In genomic region chr14:48119648-48120270, GRCm38 (mm10) we compare ENCODE assay signal across 8 mouse cellular contexts. TPM values are rescaled to one million over a fixed set of nuclear protein-coding genes. Genes with fewer than 3 reads are reported as not detected.
DNase-seq lines count a peak whose midpoint lies in the region; ATAC-seq lines count a peak whose summit lies in the region.

No protein-coding gene starts in this region.

- ATAC-seq in heart, embryonic 12.5 days (ENCODE audit: insufficient number of reproducible peaks, low FRiP score), result no peak
- no peak for ATAC-seq in embryonic facial prominence, embryonic 11.5 days (replicated peaks; ENCODE audit: insufficient number of reproducible peaks, low FRiP score, low TSS enrichment, low read depth)
- ATAC-seq in hindbrain, embryonic 16.5 days, result no peak
- no peak for ATAC-seq in midbrain, embryonic 13.5 days

- WGBS in heart, embryonic 12.5 days, result 18% methylated on average over 17 of the region's 17 CpGs
- 11% methylated on average over 17 of the region's 17 CpGs for WGBS in embryonic facial prominence, embryonic 11.5 days
- WGBS in hindbrain, embryonic 16.5 days, result 3% methylated on average over 17 of the region's 17 CpGs
- 11% methylated on average over 17 of the region's 17 CpGs for WGBS in midbrain, embryonic 13.5 days

- H3K27me3 ChIP-seq in heart, embryonic 12.5 days (replicated peaks), result peaks cover 31% of the 10 kb centered on the region
- no peaks in the 10 kb centered on the region for H3K27me3 ChIP-seq in embryonic facial prominence, embryonic 11.5 days (ENCODE audit: control insufficient read depth, insufficient read depth, low read length)
- H3K27me3 ChIP-seq in hindbrain, embryonic 16.5 days (replicated peaks; ENCODE audit: control insufficient read depth, insufficient read depth, low read length), result no peaks in the 10 kb centered on the region
- no peaks in the 10 kb centered on the region for H3K27me3 ChIP-seq in midbrain, embryonic 13.5 days

- no peaks in the 10 kb centered on the region for H3K9me3 ChIP-seq in heart, embryonic 12.5 days (replicated peaks)
- no peaks in the 10 kb centered on the region for H3K9me3 ChIP-seq in embryonic facial prominence, embryonic 11.5 days (replicated peaks; ENCODE audit: control insufficient read depth, low read length)
- H3K9me3 ChIP-seq in hindbrain, embryonic 16.5 days (ENCODE audit: control insufficient read depth, low read length), result no peaks in the 10 kb centered on the region
- no peaks in the 10 kb centered on the region for H3K9me3 ChIP-seq in midbrain, embryonic 13.5 days

- H3K36me3 ChIP-seq in heart, embryonic 12.5 days, result no peaks in the 10 kb centered on the region
- no peaks in the 10 kb centered on the region for H3K36me3 ChIP-seq in embryonic facial prominence, embryonic 11.5 days (replicated peaks; ENCODE audit: control insufficient read depth, insufficient read depth, low read depth, low read length)
- no peaks in the 10 kb centered on the region for H3K36me3 ChIP-seq in hindbrain, embryonic 16.5 days (ENCODE audit: control insufficient read depth, insufficient read depth, low read length)
- H3K36me3 ChIP-seq in midbrain, embryonic 13.5 days, result no peaks in the 10 kb centered on the region

- H3K4me3 ChIP-seq in heart, embryonic 12.5 days, result peak overlapping the region; percentile 23; the same call in 1 of the 2 replicates
- peak overlapping the region; percentile 22 for H3K4me3 ChIP-seq in embryonic facial prominence, embryonic 11.5 days (ENCODE audit: low read depth, low read length)
- H3K4me3 ChIP-seq in hindbrain, embryonic 16.5 days (ENCODE audit: low read length), result peak overlapping the region; percentile 30
- H3K4me3 ChIP-seq in midbrain, embryonic 13.5 days (replicated peaks), result peak overlapping the region; percentile 84

- peak overlapping the region; percentile 67 for H3K4me2 ChIP-seq in heart, embryonic 12.5 days
- peak overlapping the region; percentile 39 for H3K4me2 ChIP-seq in embryonic facial prominence, embryonic 11.5 days (ENCODE audit: low read depth, low read length)
- peak overlapping the region; percentile 95 for H3K4me2 ChIP-seq in hindbrain, embryonic 16.5 days (ENCODE audit: low read length)
- H3K4me2 ChIP-seq in midbrain, embryonic 13.5 days (replicated peaks), result peak overlapping the region; percentile 73

- peaks cover 4% of the 10 kb centered on the region; the same call in 1 of the 2 replicates for H3K4me1 ChIP-seq in heart, embryonic 12.5 days (replicated peaks)
- peaks cover 2% of the 10 kb centered on the region; the same call in 1 of the 2 replicates for H3K4me1 ChIP-seq in embryonic facial prominence, embryonic 11.5 days (ENCODE audit: control insufficient read depth, insufficient read depth, low read length)
- peaks cover 21% of the 10 kb centered on the region for H3K4me1 ChIP-seq in hindbrain, embryonic 16.5 days (ENCODE audit: control insufficient read depth, insufficient read depth, low read depth, low read length)
- H3K4me1 ChIP-seq in midbrain, embryonic 13.5 days (replicated peaks), result peaks cover 56% of the 10 kb centered on the region

- DNase-seq in heart, adult 9 months (ENCODE audit: low spot score in 2 of 2), result no peak
- no peak for DNase-seq in embryonic facial prominence, embryonic 11.5 days (ENCODE audit: low spot score)
- no peak for DNase-seq in spleen, adult 18-20 months
- no peak for DNase-seq in left cerebral cortex, adult 11 months (ENCODE audit: low spot score)
- no peak for DNase-seq in adipocyte (ENCODE audit: low spot score)

- H3K27ac ChIP-seq in heart, embryonic 12.5 days (ENCODE audit: poor library complexity, severe bottlenecking), result no peak overlapping the region
- H3K27ac ChIP-seq in embryonic facial prominence, embryonic 11.5 days (replicated peaks; ENCODE audit: low read depth, low read length), result no peak overlapping the region
- H3K27ac ChIP-seq in hindbrain, embryonic 16.5 days (ENCODE audit: low read depth, low read length), result no peak overlapping the region
- no peak overlapping the region for H3K27ac ChIP-seq in midbrain, embryonic 13.5 days

- H3K9ac ChIP-seq in heart, embryonic 12.5 days, result peak overlapping the region; percentile 51; the same call in 1 of the 2 replicates
- no peak overlapping the region for H3K9ac ChIP-seq in embryonic facial prominence, embryonic 11.5 days (replicated peaks; ENCODE audit: low read length)
- no peak overlapping the region for H3K9ac ChIP-seq in hindbrain, embryonic 16.5 days (ENCODE audit: low read depth, low read length)
- no peak overlapping the region; the same call in 1 of the 2 replicates for H3K9ac ChIP-seq in midbrain, embryonic 13.5 days (replicated peaks)

RNA-seq across cellular contexts. Expression of gene Peli2, which starts 0.9 kb away (rescaled TPM):
- polyA plus RNA-seq in heart, embryonic 12.5 days (2016; fragmentation: Nextera tagmentation; extraction: Ambion mirVana), result 3.5 and 4.3 TPM in 2 replicates
- polyA plus RNA-seq in embryonic facial prominence, embryonic 11.5 days (2014; fragmentation: Nextera tagmentation; extraction: Ambion mirVana), result 7.0 and 7.7 TPM in 2 replicates
- polyA plus RNA-seq in hindbrain, embryonic 16.5 days (2015; fragmentation: Nextera tagmentation; extraction: Ambion mirVana), result 8.0 and 8.7 TPM in 2 replicates
- 7.1 and 8.3 TPM in 2 replicates for polyA plus RNA-seq in midbrain, embryonic 13.5 days (2015; fragmentation: Nextera tagmentation; extraction: Ambion mirVana)

Comparison
In these comparisons a context has a peak if more than half of its experiments do, and no peak if none do; other contexts are left out.
1. H3K4me2 ChIP-seq: peak in every context shown above with its lines; median percentile 95 in hindbrain, embryonic 16.5 days; 73 in midbrain, embryonic 13.5 days; 67 in heart, embryonic 12.5 days; 39 in embryonic facial prominence, embryonic 11.5 days.
2. H3K4me3 ChIP-seq: peak in every context shown above with its lines; median percentile 84 in midbrain, embryonic 13.5 days; 30 in hindbrain, embryonic 16.5 days; 23 in heart, embryonic 12.5 days; 22 in embryonic facial prominence, embryonic 11.5 days.